Mouse (Mus musculus) heart, adult 9 months (tissue): ENCODE results near the gene Fgfr1op.
"Not testable (repeated sequence)": the region's sequence is repeated elsewhere in the genome, so short reads cannot be mapped to it uniquely, and the experiment has no call there.

Source experiments
- DNase-seq, 2 experiments: peaks; one replicate each; pipeline ENCODE4 v3.0.0; 2022; ENCODE audit warnings: low spot score in 2 of 2

Fgfr1op gene

GRCm38 (mm10) chr17:8164701-8165607, at the start of gene Fgfr1op:
TSS of gene Fgfr1op (plus strand) at chr17:8165501.
- peak; percentile 69 to 89 for DNase-seq

GRCm38 (mm10) chr17:8116378-8116777, 48.9 kb upstream of the Fgfr1op start:
- DNase-seq, result not testable (repeated sequence)

GRCm38 (mm10) chr17:8116928-8117327, 48.4 kb upstream of the Fgfr1op start:
- DNase-seq, result not testable (repeated sequence)

GRCm38 (mm10) chr17:8122974-8123373, 42.3 kb upstream of the Fgfr1op start:
- DNase-seq, result not testable (repeated sequence)

- not testable (repeated sequence) for DNase-seq
Observed at GRCm38 (mm10) chr17:8124586-8124985, 40.7 kb upstream of the Fgfr1op start.

GRCm38 (mm10) chr17:8128326-8128993, 36.8 kb upstream of the Fgfr1op start:
- not testable (repeated sequence) for DNase-seq

- not testable (repeated sequence) for DNase-seq
Observed at GRCm38 (mm10) chr17:8129578-8129977, 35.7 kb upstream of the Fgfr1op start.

- not testable (repeated sequence) for DNase-seq
Observed at GRCm38 (mm10) chr17:8130849-8131248, 34.5 kb upstream of the Fgfr1op start.

- DNase-seq, result not testable (repeated sequence)
Observed at GRCm38 (mm10) chr17:8138116-8138515, 27.2 kb upstream of the Fgfr1op start.

- DNase-seq, result peak in 1 of 2 experiments; percentile 35
Observed at GRCm38 (mm10) chr17:8140210-8140609, 25.1 kb upstream of the Fgfr1op start.

GRCm38 (mm10) chr17:8143802-8144673, 21.3 kb upstream of the Fgfr1op start:
- DNase-seq, result peak; percentile 73 to 75

GRCm38 (mm10) chr17:8146931-8147330, 18.4 kb upstream of the Fgfr1op start:
- DNase-seq, result not testable (repeated sequence)

- DNase-seq, result peak; percentile 42 to 67
Observed at GRCm38 (mm10) chr17:8147439-8148316, 17.6 kb upstream of the Fgfr1op start, which contains the start of the genes Gm49673 and Rnaset2a. TSS of gene Gm49673 (minus strand) at chr17:8147788. TSS of gene Rnaset2a (minus strand) at chr17:8148097.

GRCm38 (mm10) chr17:8155010-8155409, 10.3 kb upstream of the Fgfr1op start:
- not testable (repeated sequence) for DNase-seq

- DNase-seq, result not testable (repeated sequence)
Observed at GRCm38 (mm10) chr17:8155982-8156381, 9.3 kb upstream of the Fgfr1op start.

- not testable (repeated sequence) for DNase-seq
Observed at GRCm38 (mm10) chr17:8158627-8159026, 6.7 kb upstream of the Fgfr1op start.

- not testable (repeated sequence) for DNase-seq
Observed at GRCm38 (mm10) chr17:8160969-8161368, 4.3 kb upstream of the Fgfr1op start.

- DNase-seq, result peak; percentile 40 to 50
Observed at GRCm38 (mm10) chr17:8165608-8165945, 276 bp downstream of the Fgfr1op start.

- DNase-seq, result not testable (repeated sequence)
Observed at GRCm38 (mm10) chr17:8165977-8166376, 676 bp downstream of the Fgfr1op start.

- not testable (repeated sequence) for DNase-seq
Observed at GRCm38 (mm10) chr17:8166454-8166853, 1.2 kb downstream of the Fgfr1op start.
